Mouse (Mus musculus) C2C12 (cell line): Measurements from ENCODE around the gene Spon2.

ENCODE experiments used
- CTCF ChIP-seq: IDR thresholded peaks from one replicate; pipeline ENCODE4 v1.5.1; 2011; ENCODE audit not compliant: control insufficient read depth, insufficient read depth, insufficient read length
- USF1 ChIP-seq: IDR thresholded peaks from one replicate; pipeline ENCODE4 v1.6.1; 2011; ENCODE audit warnings: low read depth, mild to moderate bottlenecking, control low read depth, moderate library complexity

DNA sequence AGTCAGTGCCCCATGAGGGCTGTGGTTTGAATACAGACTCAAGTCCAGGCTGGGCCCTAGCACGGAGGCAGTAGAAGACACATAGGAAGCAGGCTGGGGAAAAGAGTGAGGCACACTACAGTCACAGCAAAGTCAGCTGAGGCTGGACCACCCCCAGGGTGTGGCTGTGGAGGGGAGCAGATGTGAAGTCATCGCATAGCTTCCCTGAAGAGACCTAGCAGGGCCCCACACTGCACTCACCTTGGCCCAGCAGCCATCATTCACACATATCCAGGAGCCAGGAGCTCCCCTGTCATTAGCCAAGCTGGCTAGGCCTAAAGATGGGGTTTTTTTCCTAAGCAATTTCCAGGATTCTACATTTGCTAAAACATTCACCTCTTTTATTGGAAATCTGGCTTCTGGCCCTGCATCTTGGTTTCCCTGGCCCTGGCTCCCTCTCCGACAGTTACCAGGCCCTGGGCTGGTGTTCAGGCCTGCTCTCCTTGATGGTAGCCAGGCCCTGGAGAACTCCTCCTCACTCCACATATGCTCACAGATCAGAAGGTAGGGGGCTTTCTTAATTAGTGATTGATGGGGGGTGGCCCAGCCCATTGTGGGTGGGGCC, 21.0 kb upstream of the Spon2 start:
- TF ChIP-seq CTCF, result no peak
- TF ChIP-seq USF1, result no peak
